Mouse (Mus musculus): Measurements from ENCODE around the gene Cdh16. TPM values are rescaled to one million over a fixed set of nuclear protein-coding genes. Genes with fewer than 3 reads are reported as not detected.
A peak's percentile ranks its signal among the peaks of the same experiment; 100 is the strongest.

Cdh16 gene
- polyA plus RNA-seq, 1 experiment = 0.29 TPM

DNA sequence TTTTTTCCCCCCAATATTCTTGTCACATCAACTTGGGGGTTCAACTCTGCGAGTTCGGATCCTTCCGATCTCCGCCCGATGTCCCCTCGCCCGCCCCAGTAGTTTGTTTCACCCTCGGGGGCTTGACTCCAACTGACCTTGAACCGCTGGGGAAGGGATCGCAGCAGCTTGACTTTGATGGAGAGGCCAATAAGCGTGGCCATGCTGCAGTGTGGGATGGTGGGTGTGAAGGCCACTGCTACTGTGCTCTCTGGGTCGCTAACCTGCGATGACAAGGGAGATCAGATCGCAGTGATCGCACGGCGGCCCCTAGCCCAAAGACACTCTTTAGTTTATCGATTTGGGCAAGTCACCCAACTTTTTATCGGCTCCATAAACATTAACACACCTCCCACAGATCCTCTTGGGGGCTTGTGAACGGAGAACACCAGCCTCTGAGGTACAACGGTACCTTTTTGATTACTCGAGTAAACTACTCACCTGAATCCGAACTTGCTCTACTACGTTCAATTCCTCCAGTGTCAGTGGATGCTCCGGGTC lies 16.7 kb upstream of the Cdh16 start:
- Histone ChIP-seq H3K4me2 (ENCODE audit: low read depth) (peak overlapping the region; percentile 74), H3K27me3 (ENCODE audit: control insufficient read depth, insufficient read depth, insufficient read length) (no peaks in the 10 kb centered on the region)

DNA sequence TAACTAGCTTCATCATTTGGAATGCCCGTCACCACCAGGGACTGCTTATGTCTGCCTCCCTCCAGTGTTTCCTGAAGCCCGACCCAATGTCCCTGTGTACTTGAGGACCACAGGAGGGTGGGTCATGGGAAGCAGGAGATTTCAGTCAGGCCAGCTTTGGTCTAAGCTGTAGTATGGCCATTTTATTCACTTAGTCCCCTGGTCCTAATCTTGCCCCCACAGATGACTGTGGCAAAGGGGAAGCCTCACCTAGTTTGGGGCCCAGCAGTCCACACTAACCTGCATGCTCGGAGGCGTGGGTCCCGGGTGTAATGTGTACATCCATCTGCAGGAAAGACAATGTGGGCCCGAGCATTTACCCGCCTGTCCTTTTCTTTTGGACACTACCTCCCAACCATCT lies 16.0 kb upstream of the Cdh16 start:
- peaks cover 13% of the 10 kb centered on the region for H3K79me2 ChIP-seq (ENCODE audit: control insufficient read depth, insufficient read depth)
- H3K4me3 ChIP-seq = peak overlapping the region; percentile 98
- peaks cover 4% of the 10 kb centered on the region for H3K36me3 ChIP-seq (ENCODE audit: control insufficient read depth, insufficient read depth)
- peak overlapping the region; percentile 51 for H3ac ChIP-seq (ENCODE audit: control insufficient read depth, insufficient read length)
- peak overlapping the region; percentile 74 for H3K4me2 ChIP-seq (ENCODE audit: low read depth)
- TF ChIP-seq POLR2AphosphoS2 (IDR thresholded peaks at IDR 0.05; ENCODE audit: insufficient read length, low read depth) (no peak), TCF3 (IDR thresholded peaks at IDR 0.05; ENCODE audit: insufficient read length, low read depth) (no peak), TCF12 (IDR thresholded peaks at IDR 0.05; ENCODE audit: insufficient read depth, poor library complexity, severe bottlenecking) (no peak), SRF (IDR thresholded peaks at IDR 0.05; ENCODE audit: control insufficient read depth, insufficient read length, low read depth) (no peak), MYOD1 (IDR thresholded peaks at IDR 0.05; ENCODE audit: control insufficient read depth in 1 of 3, insufficient read length in 2 of 3, low read depth in 2 of 3) (no peak), USF1 (IDR thresholded peaks at IDR 0.05; ENCODE audit: low read depth) (no peak), E2F4 (IDR thresholded peaks at IDR 0.05; ENCODE audit: insufficient read depth) (no peak)
- no peaks in the 10 kb centered on the region for H3K27me3 ChIP-seq (ENCODE audit: control insufficient read depth, insufficient read depth, insufficient read length)

More for the DNA sequence above, 16.7 kb upstream of the Cdh16 start:
- no peak for TF ChIP-seq POLR2A (IDR thresholded peaks at IDR 0.05; ENCODE audit: insufficient read length, low read depth)
- TF ChIP-seq POLR2AphosphoS2 (IDR thresholded peaks at IDR 0.05; ENCODE audit: insufficient read length, low read depth) = peak; percentile 9
- peaks cover 13% of the 10 kb centered on the region for H3K79me2 ChIP-seq (ENCODE audit: control insufficient read depth, insufficient read depth)
- peaks cover 4% of the 10 kb centered on the region for H3K36me3 ChIP-seq (ENCODE audit: control insufficient read depth, insufficient read depth)
- peak overlapping the region; percentile 98 for H3K4me3 ChIP-seq
- H3ac ChIP-seq (ENCODE audit: control insufficient read depth, insufficient read length) = peak overlapping the region; percentile 51

DNA sequence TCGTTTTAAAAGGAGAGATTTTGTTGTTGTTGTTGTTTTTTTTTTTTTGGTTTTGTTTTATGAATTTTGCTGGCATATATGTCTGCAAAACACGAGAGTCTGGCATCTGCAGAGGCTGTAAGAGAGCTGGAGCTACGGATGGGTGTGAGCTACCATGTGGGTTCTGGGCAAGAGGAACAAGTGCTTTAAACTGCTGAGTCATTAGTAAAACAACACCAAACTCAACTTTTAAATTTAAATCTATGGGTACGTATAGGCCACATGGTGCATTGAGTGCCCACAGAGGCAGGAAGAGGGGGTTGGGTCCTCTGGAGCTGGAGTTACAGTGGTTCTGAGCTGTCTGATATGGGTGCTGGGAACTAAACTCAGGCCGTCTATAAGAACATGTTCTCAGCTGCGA lies 13.8 kb upstream of the Cdh16 start:
- H3K27me3 ChIP-seq (ENCODE audit: control insufficient read depth, insufficient read depth, insufficient read length) = no peaks in the 10 kb centered on the region
- no peak overlapping the region for H3K4me2 ChIP-seq (ENCODE audit: low read depth)
- TF ChIP-seq MYOD1 (IDR thresholded peaks at IDR 0.05; ENCODE audit: control insufficient read depth in 1 of 3, insufficient read length in 2 of 3, low read depth in 2 of 3) (no peak), E2F4 (IDR thresholded peaks at IDR 0.05; ENCODE audit: insufficient read depth) (no peak), TCF12 (IDR thresholded peaks at IDR 0.05; ENCODE audit: insufficient read depth, poor library complexity, severe bottlenecking) (no peak), USF1 (IDR thresholded peaks at IDR 0.05; ENCODE audit: low read depth) (no peak), MYOG (IDR thresholded peaks at IDR 0.05; ENCODE audit: control insufficient read depth in 1 of 3, insufficient read depth in 1 of 3, insufficient read length in 2 of 3, low read depth in 2 of 3) (no peak), TCF3 (IDR thresholded peaks at IDR 0.05; ENCODE audit: insufficient read length, low read depth) (no peak), REST (IDR thresholded peaks at IDR 0.05; ENCODE audit: insufficient read depth, insufficient read length) (no peak), POLR2AphosphoS2 (IDR thresholded peaks at IDR 0.05; ENCODE audit: insufficient read length, low read depth) (no peak), SRF (IDR thresholded peaks at IDR 0.05; ENCODE audit: control insufficient read depth, insufficient read length, low read depth) (no peak), MAX (IDR thresholded peaks at IDR 0.05; ENCODE audit: low read depth) (no peak), CEBPB (IDR thresholded peaks at IDR 0.05; ENCODE audit: insufficient read depth, poor library complexity, severe bottlenecking) (no peak), POLR2A (IDR thresholded peaks at IDR 0.05; ENCODE audit: insufficient read length, low read depth) (no peak)
- H3K36me3 ChIP-seq (ENCODE audit: control insufficient read depth, insufficient read depth) = peaks cover 4% of the 10 kb centered on the region
- H3K4me3 ChIP-seq = no peak overlapping the region
- peaks cover 13% of the 10 kb centered on the region for H3K79me2 ChIP-seq (ENCODE audit: control insufficient read depth, insufficient read depth)
- no peak overlapping the region for H3ac ChIP-seq (ENCODE audit: control insufficient read depth, insufficient read length)

DNA sequence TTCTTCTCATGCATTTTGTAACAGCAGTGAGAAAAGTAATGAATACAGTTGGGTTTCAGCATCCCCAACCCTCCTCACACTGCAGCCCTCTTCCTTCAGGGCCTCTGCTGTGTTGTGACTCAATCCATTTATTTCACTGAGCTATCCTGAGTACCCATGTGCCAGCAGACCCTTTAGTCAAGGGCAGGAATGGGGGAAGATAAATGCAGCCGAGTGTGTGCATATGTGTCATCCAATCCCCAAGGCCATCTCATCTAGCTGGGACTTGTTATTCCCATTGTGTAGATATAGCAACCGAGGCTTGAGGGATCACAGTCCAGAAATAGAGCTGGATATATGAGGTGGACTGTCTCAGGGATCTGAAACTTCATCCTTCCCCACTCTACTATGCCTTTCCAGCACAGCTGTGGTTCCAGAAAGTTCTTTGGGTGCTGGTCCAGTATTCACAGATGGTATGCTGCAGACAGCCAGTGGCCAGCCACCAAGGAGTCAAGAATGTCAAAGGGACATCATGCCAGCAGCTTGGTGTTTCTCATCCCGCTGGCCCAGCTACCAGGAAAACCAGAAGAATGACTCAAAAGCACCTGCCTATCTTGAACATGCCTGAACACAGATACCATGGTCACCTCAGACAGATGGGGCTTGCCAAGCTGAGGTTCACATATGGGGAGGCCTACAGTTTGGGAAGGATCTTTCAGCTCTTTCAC lies 11.0 kb upstream of the Cdh16 start:
- Histone ChIP-seq H3K27me3 (ENCODE audit: control insufficient read depth, insufficient read depth, insufficient read length) (no peaks in the 10 kb centered on the region), H3K36me3 (ENCODE audit: control insufficient read depth, insufficient read depth) (peaks cover 4% of the 10 kb centered on the region), H3K4me2 (ENCODE audit: low read depth) (no peak overlapping the region), H3K79me2 (ENCODE audit: control insufficient read depth, insufficient read depth) (no peaks in the 10 kb centered on the region), H3K4me3 (no peak overlapping the region), H3ac (ENCODE audit: control insufficient read depth, insufficient read length) (no peak overlapping the region)
- TF ChIP-seq MYOD1 (IDR thresholded peaks at IDR 0.05; ENCODE audit: control insufficient read depth in 1 of 3, insufficient read length in 2 of 3, low read depth in 2 of 3) (peak in 1 of 3 experiments; percentile 6), CEBPB (IDR thresholded peaks at IDR 0.05; ENCODE audit: insufficient read depth, poor library complexity, severe bottlenecking) (no peak), MYOG (IDR thresholded peaks at IDR 0.05; ENCODE audit: control insufficient read depth in 1 of 3, insufficient read depth in 1 of 3, insufficient read length in 2 of 3, low read depth in 2 of 3) (peak in 2 of 3 experiments; percentile 45 to 74)

DNA sequence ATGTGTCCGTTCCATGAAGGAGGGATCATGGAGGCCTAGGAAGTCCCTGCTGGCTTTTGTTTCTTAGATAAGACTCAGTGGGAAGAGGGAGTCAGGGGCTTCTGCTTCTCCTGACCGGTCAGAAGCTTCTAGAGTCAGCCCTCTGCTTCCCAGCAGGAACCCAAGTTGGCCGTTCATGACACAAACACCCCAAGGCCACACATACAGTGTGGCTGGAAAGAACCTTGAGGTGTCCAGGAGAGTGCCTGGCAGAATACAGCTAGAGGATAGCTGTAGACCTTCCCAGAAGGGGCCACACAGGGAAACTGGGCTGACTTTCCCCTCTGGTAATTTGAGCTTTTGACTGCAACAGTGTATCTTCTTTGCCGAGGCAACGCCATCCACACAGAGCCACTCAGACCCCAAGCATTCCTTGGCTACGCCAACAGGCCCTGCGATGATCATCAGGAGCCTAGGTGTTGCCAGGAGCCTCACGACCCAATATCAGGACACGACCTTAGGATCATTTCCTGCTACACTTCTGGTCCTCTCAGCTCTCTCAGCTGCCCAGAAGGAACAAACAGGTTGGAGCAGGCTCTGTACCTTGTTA lies 9.1 kb upstream of the Cdh16 start:
- no peak for TF ChIP-seq CEBPB (IDR thresholded peaks at IDR 0.05; ENCODE audit: insufficient read depth, poor library complexity, severe bottlenecking)
- no peak for TF ChIP-seq MYOD1 (IDR thresholded peaks at IDR 0.05; ENCODE audit: control insufficient read depth in 1 of 3, insufficient read length in 2 of 3, low read depth in 2 of 3)
- TF ChIP-seq MAX (IDR thresholded peaks at IDR 0.05; ENCODE audit: low read depth) = no peak
- TF ChIP-seq E2F4 (IDR thresholded peaks at IDR 0.05; ENCODE audit: insufficient read depth) = no peak
- no peak for TF ChIP-seq REST (IDR thresholded peaks at IDR 0.05; ENCODE audit: insufficient read depth, insufficient read length)
- no peak for TF ChIP-seq TCF3 (IDR thresholded peaks at IDR 0.05; ENCODE audit: insufficient read length, low read depth)
- TF ChIP-seq POLR2AphosphoS2 (IDR thresholded peaks at IDR 0.05; ENCODE audit: insufficient read length, low read depth) = no peak
- no peak for TF ChIP-seq POLR2A (IDR thresholded peaks at IDR 0.05; ENCODE audit: insufficient read length, low read depth)
- no peak for TF ChIP-seq TCF12 (IDR thresholded peaks at IDR 0.05; ENCODE audit: insufficient read depth, poor library complexity, severe bottlenecking)
- no peak for TF ChIP-seq USF1 (IDR thresholded peaks at IDR 0.05; ENCODE audit: low read depth)
- no peak for TF ChIP-seq MYOG (IDR thresholded peaks at IDR 0.05; ENCODE audit: control insufficient read depth in 1 of 3, insufficient read depth in 1 of 3, insufficient read length in 2 of 3, low read depth in 2 of 3)
- H3K27me3 ChIP-seq (ENCODE audit: control insufficient read depth, insufficient read depth, insufficient read length) = no peaks in the 10 kb centered on the region
- no peak overlapping the region for H3K4me2 ChIP-seq (ENCODE audit: low read depth)
- no peak overlapping the region for H3ac ChIP-seq (ENCODE audit: control insufficient read depth, insufficient read length)
- no peak overlapping the region for H3K4me3 ChIP-seq
- H3K36me3 ChIP-seq (ENCODE audit: control insufficient read depth, insufficient read depth) = no peaks in the 10 kb centered on the region
- no peaks in the 10 kb centered on the region for H3K79me2 ChIP-seq (ENCODE audit: control insufficient read depth, insufficient read depth)
